Mouse (Mus musculus): Measurements from ENCODE around the gene Slfn1. TPM values are rescaled to one million over a fixed set of nuclear protein-coding genes. Genes with fewer than 3 reads are reported as not detected.

Slfn1 gene
- polyA plus RNA-seq (2021; fragmentation: Nextera tagmentation), result not detected in 2 replicates
- long read RNA-seq, experiment 1, partial matches to known transcripts, result 0 of 1 reads
- long read RNA-seq, experiment 1, other reads (novel, unspliced or antisense), result 0 of 1 reads
- long read RNA-seq, experiment 2, result 0 reads

DNA sequence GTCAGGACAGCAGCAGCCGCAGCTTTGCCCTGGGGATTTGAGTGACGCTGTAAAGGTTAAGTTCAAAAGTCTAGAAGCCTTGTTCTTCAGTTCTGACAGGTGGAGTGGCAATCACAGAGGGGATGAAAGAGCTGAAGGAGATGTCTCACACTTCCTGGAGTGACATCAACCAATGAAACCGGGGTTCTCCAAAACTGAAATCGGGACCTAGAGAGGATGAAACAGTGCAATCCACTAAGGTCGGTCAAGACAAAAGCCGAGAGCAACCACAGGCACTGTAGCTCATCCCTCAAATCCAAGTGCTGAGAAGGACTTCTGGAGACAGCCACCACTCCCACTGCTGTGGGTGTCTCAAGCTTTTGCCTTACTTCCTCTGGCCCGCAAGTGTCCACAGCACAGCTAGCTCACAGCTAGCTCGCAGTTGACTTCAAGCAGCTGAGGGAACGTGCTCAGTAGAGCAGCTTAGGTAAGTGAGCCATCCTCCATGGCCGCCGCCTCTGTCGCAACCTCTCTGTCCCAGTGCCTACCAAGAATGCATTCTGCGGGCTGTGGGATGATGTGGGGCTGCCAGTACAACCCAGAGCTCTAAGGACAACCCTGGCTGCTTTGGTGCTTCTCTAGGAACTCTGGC lies at the start of gene Slfn1:
Gene Slfn1, plus strand, starts transcription at position 253 of the 631 bp plus-strand sequence.

Other genes starting within 250 kb of the Slfn1 start
- gene Rffl, start 245.6 kb upstream of the Slfn1 start, polyA plus RNA-seq (2021; fragmentation: Nextera tagmentation), result 6.3 and 6.4 TPM in 2 replicates
- gene Rad51d, start 226.2 kb upstream of the Slfn1 start, polyA plus RNA-seq (2021; fragmentation: Nextera tagmentation), result 10.2 and 10.3 TPM in 2 replicates
- gene Fndc8, start 224.7 kb upstream of the Slfn1 start, polyA plus RNA-seq (2021; fragmentation: Nextera tagmentation), result 0.12 TPM in 1 of 2 replicates, not detected in the other
- gene Nle1, start 208.4 kb upstream of the Slfn1 start, polyA plus RNA-seq (2021; fragmentation: Nextera tagmentation), result 1.6 and 8.7 TPM in 2 replicates
- gene Unc45b, start 206.3 kb upstream of the Slfn1 start, polyA plus RNA-seq (2021; fragmentation: Nextera tagmentation), result 0.12 and 0.74 TPM in 2 replicates
- gene Slfn5, start 165.5 kb upstream of the Slfn1 start, polyA plus RNA-seq (2021; fragmentation: Nextera tagmentation), result 0.66 and 0.78 TPM in 2 replicates
- gene Slfn9, start 125.0 kb upstream of the Slfn1 start, polyA plus RNA-seq (2021; fragmentation: Nextera tagmentation), result 0.20 and 0.25 TPM in 2 replicates
- 0.23 TPM in 2 replicates for gene Slfn8, start 96.0 kb upstream of the Slfn1 start, polyA plus RNA-seq (2021; fragmentation: Nextera tagmentation)
- 1.1 and 2.1 TPM in 2 replicates for gene Slfn2, start 51.7 kb upstream of the Slfn1 start, polyA plus RNA-seq (2021; fragmentation: Nextera tagmentation)
- not detected in 2 replicates for gene Slfn4, start 58.3 kb downstream of the Slfn1 start, polyA plus RNA-seq (2021; fragmentation: Nextera tagmentation)
- 0.13 and 0.14 TPM in 2 replicates for gene Slfn3, start 74.5 kb downstream of the Slfn1 start, polyA plus RNA-seq (2021; fragmentation: Nextera tagmentation)
- gene Slfn14, start 169.9 kb downstream of the Slfn1 start, polyA plus RNA-seq (2021; fragmentation: Nextera tagmentation), result not detected in 2 replicates
- 65.4 and 103 TPM in 2 replicates for gene Ap2b1, start 182.2 kb downstream of the Slfn1 start, polyA plus RNA-seq (2021; fragmentation: Nextera tagmentation)
- gene Pex12, start 185.7 kb downstream of the Slfn1 start, polyA plus RNA-seq (2021; fragmentation: Nextera tagmentation), result 8.9 and 11.4 TPM in 2 replicates

Data from left cerebral cortex, adult 6 months (tissue).